Mouse (Mus musculus) lung, postnatal 0 days (tissue): ENCODE measurements around the gene Slc35e3.

Experiments used
- CTCF ChIP-seq: IDR thresholded peaks from 2 replicates; pipeline ENCODE4 v1.5.1; 2016; ENCODE audit warnings: antibody characterized with exemption, mild to moderate bottlenecking
- EP300 ChIP-seq: IDR thresholded peaks from 2 replicates; pipeline ENCODE4 v1.6.1; 2016; ENCODE audit warnings: antibody characterized with exemption, mild to moderate bottlenecking, control low read depth

DNA sequence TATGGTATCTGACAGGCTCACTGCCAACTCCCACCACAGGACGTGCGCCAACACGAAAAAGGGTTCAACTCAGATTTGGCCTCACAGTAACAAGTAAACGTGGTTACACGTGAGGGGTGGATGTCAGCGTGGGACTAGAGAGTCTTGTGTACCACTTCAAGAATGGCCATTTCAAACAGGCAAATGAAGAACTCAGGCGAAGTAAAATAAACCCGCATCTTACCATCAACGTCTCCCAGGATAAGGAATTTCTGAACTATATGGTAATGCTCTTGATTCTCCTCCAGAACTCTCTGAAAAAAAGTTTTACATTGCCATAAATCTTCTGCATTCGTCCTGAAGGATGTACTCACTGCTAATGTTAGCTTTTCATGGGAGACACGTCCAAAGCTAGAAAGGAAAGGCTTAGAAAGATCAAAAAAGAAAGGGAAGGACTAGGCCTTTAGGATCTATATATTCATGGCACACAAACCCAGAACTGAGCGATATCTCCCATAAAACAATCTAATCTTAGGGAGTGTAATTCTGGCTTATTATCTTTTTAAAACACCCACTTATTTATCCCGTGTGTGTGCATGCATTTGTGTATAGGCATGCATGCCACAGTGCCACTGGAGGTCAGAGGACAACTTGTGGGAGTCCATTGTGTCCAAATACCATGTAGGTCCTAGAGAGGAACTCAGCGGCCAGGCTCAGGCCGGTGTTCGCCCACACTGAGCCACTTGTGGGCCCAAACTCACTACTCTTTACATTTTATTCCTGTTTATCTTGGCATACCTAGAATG lies 20.1 kb upstream of the Slc35e3 start:
- no peak for TF ChIP-seq CTCF
- TF ChIP-seq EP300 = no peak
